Mouse (Mus musculus) heart, postnatal 0 days (tissue): ENCODE measurements around the gene Erf. TPM values are rescaled to one million over a fixed set of nuclear protein-coding genes. Genes with fewer than 3 reads are reported as not detected.

Experiments used
- ATAC-seq: fragments of 200-750 bp; cut with Nextera tagmentation; 2 replicates; pipeline ENCODE4 v1.8.0; 2017; ENCODE audit warnings: low read depth, moderate number of reproducible peaks, moderate library complexity; ENCODE audit not compliant: insufficient read depth
- DNase-seq: peaks from one replicate; pipeline ENCODE4 v3.0.0-alpha.2; 2016; ENCODE audit warnings: low spot score
- H3K27ac ChIP-seq: fragments of 300-500 bp; sonication (generic); 2 replicates; pipeline ENCODE4 v1.5.1; 2014; ENCODE audit warnings: low read depth, mild to moderate bottlenecking
- H3K27me3 ChIP-seq: fragments of 300-500 bp; sonication (generic); 2 replicates; pipeline ENCODE4 v1.6.1; 2014; ENCODE audit warnings: low read length, mixed read lengths; ENCODE audit not compliant: control insufficient read depth, insufficient read depth
- H3K36me3 ChIP-seq: fragments of 300-500 bp; sonication (generic); replicated peaks from 2 replicates; pipeline ENCODE4 v1.6.1; 2014; ENCODE audit warnings: low read length, mixed read lengths; ENCODE audit not compliant: control insufficient read depth, insufficient read depth
- H3K4me1 ChIP-seq: fragments of 300-500 bp; sonication (generic); 2 replicates; pipeline ENCODE4 v1.6.1; 2014; ENCODE audit warnings: antibody characterized with exemption; ENCODE audit not compliant: control insufficient read depth, insufficient read depth
- H3K4me2 ChIP-seq: fragments of 300-500 bp; sonication (generic); 2 replicates; pipeline ENCODE4 v1.6.1; 2014; ENCODE audit warnings: low read depth, mild to moderate bottlenecking, low read length, moderate library complexity
- H3K4me3 ChIP-seq: fragments of 300-500 bp; sonication (generic); 2 replicates; pipeline ENCODE4 v1.5.1; 2014; ENCODE audit warnings: low read depth, low read length
- H3K9ac ChIP-seq: fragments of 300-500 bp; sonication (generic); replicated peaks from 2 replicates; pipeline ENCODE4 v1.6.1; 2014; ENCODE audit warnings: low read depth, low read length, mixed read lengths
- H3K9me3 ChIP-seq: fragments of 300-500 bp; sonication (generic); replicated peaks from 2 replicates; pipeline ENCODE4 v1.6.1; 2016; ENCODE audit warnings: low read length; ENCODE audit not compliant: control insufficient read depth
- CTCF ChIP-seq: IDR thresholded peaks from 2 replicates; pipeline ENCODE4 v1.5.1; 2016; ENCODE audit warnings: antibody characterized with exemption, control low read depth, low read depth
- EP300 ChIP-seq: IDR thresholded peaks from 2 replicates; pipeline ENCODE4 v1.6.1; 2016; ENCODE audit warnings: antibody characterized with exemption, low read depth
- WGBS: fragments of 180-500 bp; shearing (Covaris S2); extraction: QIAGEN DNeasy Blood & Tissue Kit; methylation state at CpG from one replicate; pipeline ENCODE4 v1.1.7; 2014; 5-methylcytosine and 5-hydroxymethylcytosine counted together
- polyA plus RNA-seq: library from polyadenylated mRNA; unstranded; fragments of >200 nt; fragmentation: Nextera tagmentation; extraction: Ambion mirVana; gene quantifications from 2 replicates; pipeline ENCODE4 v1.2.1, GENCODE M21; 2015
- total RNA-seq: library from RNA; depleted of rRNA; stranded (reverse); fragments of >200 nt; gene quantifications from 2 replicates; pipeline ENCODE4 v1.2.3, GENCODE M21; 2014; ENCODE audit warnings: low replicate concordance

Gene Erf
- total and polyA plus RNA-seq, 2 experiments from 2014 or later, result 7.0 to 66.8 TPM

DNA sequence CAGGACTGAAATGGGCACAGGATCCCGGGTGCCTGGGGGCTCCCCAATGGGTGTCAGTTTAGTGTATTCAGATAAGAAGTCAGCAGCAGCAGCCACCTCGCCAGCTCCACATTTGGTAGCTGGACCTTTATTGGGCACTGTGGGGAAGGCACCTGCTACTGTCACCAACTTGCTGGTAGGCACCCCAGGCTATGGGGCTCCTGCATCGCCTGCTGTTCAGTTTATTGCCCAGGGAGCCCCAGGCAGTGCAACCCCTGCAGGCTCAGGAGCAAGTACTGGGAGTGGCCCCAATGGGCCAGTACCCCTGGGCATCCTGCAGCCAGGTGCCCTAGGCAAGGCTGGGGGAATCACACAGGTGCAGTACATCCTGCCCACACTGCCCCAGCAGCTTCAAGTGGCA is 38.2 kb upstream of the Erf start:
- 78% methylated on average over 3 of the region's 3 CpGs for WGBS
- no peaks in the 10 kb centered on the region for H3K27me3 ChIP-seq
- no peak overlapping the region for H3K4me3 ChIP-seq
- TF ChIP-seq EP300 (no peak), CTCF (no peak)
- H3K9ac ChIP-seq, result no peak overlapping the region
- no peak for DNase-seq
- no peak for ATAC-seq
- H3K4me2 ChIP-seq, result no peak overlapping the region
- no peak overlapping the region for H3K27ac ChIP-seq
- no peaks in the 10 kb centered on the region for H3K9me3 ChIP-seq
- peaks cover 8% of the 10 kb centered on the region for H3K4me1 ChIP-seq
- H3K36me3 ChIP-seq, result peaks cover 88% of the 10 kb centered on the region

DNA sequence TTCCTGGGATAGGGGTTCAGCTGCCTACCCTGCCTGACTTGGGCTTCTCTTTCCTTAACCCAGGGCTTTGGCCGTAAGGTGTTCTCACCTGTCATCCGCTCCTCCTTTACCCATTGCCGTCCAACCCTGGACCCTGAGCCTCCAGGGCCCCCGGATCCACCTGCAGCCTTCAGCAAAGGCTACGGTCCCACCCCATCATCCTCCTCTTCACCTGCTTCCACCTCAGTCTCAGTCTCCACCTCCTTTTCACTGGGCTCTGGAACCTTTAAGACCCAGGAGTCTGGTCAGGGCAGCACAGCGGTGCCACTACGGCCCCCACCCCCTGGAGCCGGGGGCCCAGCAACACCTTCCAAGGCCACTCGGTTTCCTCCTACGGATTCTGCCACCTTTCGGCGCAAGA is 37.5 kb upstream of the Erf start:
- H3K4me1 ChIP-seq, result peaks cover 15% of the 10 kb centered on the region
- no peaks in the 10 kb centered on the region for H3K9me3 ChIP-seq
- H3K27me3 ChIP-seq, result no peaks in the 10 kb centered on the region
- H3K36me3 ChIP-seq, result peaks cover 82% of the 10 kb centered on the region
- no peak overlapping the region for H3K27ac ChIP-seq
- TF ChIP-seq EP300, result no peak
- no peak for TF ChIP-seq CTCF
- no peak overlapping the region for H3K4me3 ChIP-seq
- no peak overlapping the region for H3K9ac ChIP-seq
- H3K4me2 ChIP-seq, result no peak overlapping the region
- ATAC-seq, result no peak
- 92% methylated on average over 12 of the region's 12 CpGs for WGBS
- DNase-seq, result no peak

DNA sequence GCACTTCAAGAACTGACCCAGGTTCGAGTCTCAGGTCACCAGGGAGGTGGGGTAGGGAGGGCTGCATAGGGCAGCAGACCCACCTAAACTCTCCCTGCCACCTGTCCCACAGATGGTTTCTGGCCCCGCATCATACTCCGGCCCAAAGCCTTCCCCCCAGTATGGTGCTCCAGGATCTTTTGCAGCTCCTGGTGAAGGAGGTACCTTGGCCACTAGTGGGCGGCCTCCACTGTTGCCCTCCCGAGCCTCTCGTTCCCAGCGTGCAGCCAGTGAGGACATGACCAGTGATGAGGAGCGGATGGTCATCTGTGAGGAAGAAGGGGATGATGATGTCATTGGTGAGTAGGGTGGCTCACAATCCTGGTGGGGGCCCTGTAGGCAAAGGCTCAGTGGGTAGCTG is 36.4 kb upstream of the Erf start:
- ATAC-seq, result no peak
- TF ChIP-seq CTCF, result peak; percentile 29; the same call in 1 of the 2 replicates
- TF ChIP-seq EP300, result no peak
- H3K4me2 ChIP-seq, result no peak overlapping the region

GRCm38 (mm10) chr7:25285511-25286238 is 35.1 kb upstream of the Erf start:
- DNase-seq (no peak), ATAC-seq (no peak)
- 89% methylated on average over 20 of the region's 20 CpGs for WGBS
- no peaks in the 10 kb centered on the region for H3K27me3 ChIP-seq
- H3K4me2 ChIP-seq, result no peak overlapping the region
- H3K9ac ChIP-seq, result no peak overlapping the region
- H3K4me3 ChIP-seq, result no peak overlapping the region
- no peaks in the 10 kb centered on the region for H3K9me3 ChIP-seq
- TF ChIP-seq CTCF, result no peak
- no peak for TF ChIP-seq EP300
- H3K27ac ChIP-seq, result no peak overlapping the region
- H3K36me3 ChIP-seq, result peaks cover 59% of the 10 kb centered on the region
- H3K4me1 ChIP-seq, result peaks cover 28% of the 10 kb centered on the region

More for the DNA sequence above, 36.4 kb upstream of the Erf start:
- Histone ChIP-seq H3K4me1 (peaks cover 18% of the 10 kb centered on the region), H3K9me3 (no peaks in the 10 kb centered on the region), H3K9ac (no peak overlapping the region), H3K36me3 (peaks cover 72% of the 10 kb centered on the region), H3K4me3 (no peak overlapping the region), H3K27ac (no peak overlapping the region), H3K27me3 (no peaks in the 10 kb centered on the region)
- 78% methylated on average over 8 of the region's 8 CpGs for WGBS
- DNase-seq, result no peak

GRCm38 (mm10) chr7:25284766-25285165 is 34.2 kb upstream of the Erf start:
- 56% methylated on average over 5 of the region's 5 CpGs for WGBS
- DNase-seq (no peak), ATAC-seq (no peak)
- peaks cover 37% of the 10 kb centered on the region for H3K4me1 ChIP-seq
- H3K27me3 ChIP-seq, result no peaks in the 10 kb centered on the region
- TF ChIP-seq EP300 (no peak), CTCF (no peak)
- no peak overlapping the region for H3K4me3 ChIP-seq
- no peak overlapping the region for H3K27ac ChIP-seq
- H3K9ac ChIP-seq, result no peak overlapping the region
- H3K9me3 ChIP-seq, result no peaks in the 10 kb centered on the region
- H3K36me3 ChIP-seq, result peaks cover 50% of the 10 kb centered on the region
- H3K4me2 ChIP-seq, result no peak overlapping the region

DNA sequence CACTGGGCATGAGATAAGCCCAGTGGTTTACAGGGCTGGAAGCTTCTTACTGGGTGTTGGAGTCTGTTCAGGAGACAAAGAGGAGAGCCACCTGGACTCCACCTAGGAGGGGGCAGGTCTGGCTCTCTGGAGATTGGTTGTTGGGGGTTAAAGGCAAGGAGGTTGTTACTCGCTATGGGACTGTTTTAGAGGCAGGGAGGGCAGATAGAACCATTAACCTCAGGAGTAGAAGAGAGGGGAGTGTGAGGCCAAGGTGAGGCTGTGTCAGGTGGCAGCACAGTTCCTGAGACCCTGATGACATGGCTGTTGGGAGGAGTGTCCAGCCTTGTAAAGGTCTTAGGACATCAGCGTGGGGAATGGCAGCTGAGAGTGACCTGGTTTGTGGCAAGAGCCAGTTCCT is 33.6 kb upstream of the Erf start:
- Histone ChIP-seq H3K27ac (peak overlapping the region; percentile 96; the same call in 1 of the 2 replicates), H3K9me3 (no peaks in the 10 kb centered on the region), H3K27me3 (no peaks in the 10 kb centered on the region), H3K4me2 (peak overlapping the region; percentile 88; the same call in 1 of the 2 replicates), H3K4me1 (peaks cover 40% of the 10 kb centered on the region), H3K4me3 (no peak overlapping the region), H3K36me3 (peaks cover 44% of the 10 kb centered on the region), H3K9ac (0 out of 2 replicates have a peak overlapping the region, but pooled peaks have one; percentile 35)
- TF ChIP-seq CTCF (no peak), EP300 (no peak)
- no peak for ATAC-seq
- no peak for DNase-seq
- 40% methylated on average over 2 of the region's 2 CpGs for WGBS
